In genomic region chr10:77970481-77970880, GRCm38 (mm10) we compare ENCODE assay signal across 8 mouse cellular contexts. TPM values are rescaled to one million over a fixed set of nuclear protein-coding genes. Genes with fewer than 3 reads are reported as not detected.
DNase-seq lines count a peak whose midpoint lies in the region; ATAC-seq lines count a peak whose summit lies in the region.

Trpm2 (minus strand) TSS chr10:77970563.

- no peaks in the 10 kb centered on the region for H3K36me3 ChIP-seq in neural tube, embryonic 11.5 days (ENCODE audit: control insufficient read depth, insufficient read depth, low read length)
- H3K36me3 ChIP-seq in heart, embryonic 14.5 days (ENCODE audit: control insufficient read depth, insufficient read depth, low read length), result no peaks in the 10 kb centered on the region
- no peaks in the 10 kb centered on the region for H3K36me3 ChIP-seq in midbrain, embryonic 10.5 days

- no peak for DNase-seq in neural tube, embryonic 11.5 days (ENCODE audit: low spot score)
- no peak for DNase-seq in neural tube, embryonic 10.5 days (ENCODE audit: extremely low spot score, low spot score)
- no peak for DNase-seq in left cerebral cortex, postnatal 36 days (ENCODE audit: low spot score in 2 of 2)
- DNase-seq in midbrain, embryonic 10.5 days (ENCODE audit: low spot score), result no peak
- no peak for DNase-seq in adrenal gland, postnatal 4 days (ENCODE audit: low spot score in 2 of 2)
- DNase-seq in cerebellum, postnatal 4 days (ENCODE audit: low spot score in 2 of 2), result no peak
- DNase-seq in cerebellum, postnatal 25 days, result no peak

- no peaks in the 10 kb centered on the region for H3K4me1 ChIP-seq in neural tube, embryonic 11.5 days (ENCODE audit: control insufficient read depth, insufficient read depth, low read length)
- peaks cover 0 to 10% of the 10 kb centered on the region in 2 experiments; a peak in 1 of 4 replicates for H3K4me1 ChIP-seq in heart, embryonic 14.5 days (ENCODE audit: control insufficient read depth in 2 of 2, insufficient read depth in 2 of 2, low read length in 2 of 2)
- H3K4me1 ChIP-seq in midbrain, embryonic 10.5 days, result peaks cover 11% of the 10 kb centered on the region

- 91% methylated on average over 6 of the region's 6 CpGs for WGBS in neural tube, embryonic 11.5 days
- 72% methylated on average over 6 of the region's 6 CpGs for WGBS in heart, embryonic 14.5 days
- 93% methylated on average over 6 of the region's 6 CpGs for WGBS in midbrain, embryonic 10.5 days

- H3K4me3 ChIP-seq in neural tube, embryonic 11.5 days (ENCODE audit: low read depth, low read length), result peak within 1 kb of the TSS; percentile 28
- peak within 1 kb of the TSS; percentile 22 to 32; a peak in 3 of 4 replicates for H3K4me3 ChIP-seq in heart, embryonic 14.5 days (ENCODE audit: control insufficient read depth in 1 of 2, insufficient read depth in 1 of 2, low read depth in 1 of 2, low read length in 2 of 2)
- H3K4me3 ChIP-seq in midbrain, embryonic 10.5 days, result peak within 1 kb of the TSS; percentile 50

- H3K27ac ChIP-seq in neural tube, embryonic 11.5 days (ENCODE audit: low read depth, low read length), result no peak within 1 kb of the TSS
- no peak within 1 kb of the TSS for H3K27ac ChIP-seq in heart, embryonic 14.5 days (replicated peaks in 1 of 2; ENCODE audit: control insufficient read depth in 1 of 2, insufficient read depth in 1 of 2, low read depth in 2 of 2, low read length in 2 of 2)
- H3K27ac ChIP-seq in midbrain, embryonic 10.5 days (replicated peaks), result peak within 1 kb of the TSS; percentile 5

- H3K27me3 ChIP-seq in neural tube, embryonic 11.5 days (ENCODE audit: control insufficient read depth, insufficient read depth, low read length), result peaks cover 13% of the 10 kb centered on the region
- peaks cover 39% of the 10 kb centered on the region for H3K27me3 ChIP-seq in heart, embryonic 14.5 days (ENCODE audit: control insufficient read depth, insufficient read depth, low read length)
- H3K27me3 ChIP-seq in midbrain, embryonic 10.5 days (ENCODE audit: low read depth, poor library complexity, severe bottlenecking), result peaks cover 35% of the 10 kb centered on the region

- no peaks in the 10 kb centered on the region for H3K9me3 ChIP-seq in neural tube, embryonic 11.5 days (ENCODE audit: control insufficient read depth, low read length)
- H3K9me3 ChIP-seq in heart, embryonic 14.5 days (ENCODE audit: control insufficient read depth, low read length), result no peaks in the 10 kb centered on the region
- H3K9me3 ChIP-seq in midbrain, embryonic 10.5 days (replicated peaks), result no peaks in the 10 kb centered on the region

- no peak for ATAC-seq in neural tube, embryonic 11.5 days (ENCODE audit: insufficient read depth, low FRiP score, low TSS enrichment)
- ATAC-seq in heart, embryonic 14.5 days (ENCODE audit: insufficient number of reproducible peaks, insufficient read depth, low FRiP score, low read depth), result no peak

- peak within 1 kb of the TSS; percentile 49 for H3K4me2 ChIP-seq in neural tube, embryonic 11.5 days (ENCODE audit: low read depth)
- peak within 1 kb of the TSS; percentile 57 for H3K4me2 ChIP-seq in heart, embryonic 14.5 days (ENCODE audit: low read length)

- H3K9ac ChIP-seq in neural tube, embryonic 11.5 days (ENCODE audit: low read length), result peak within 1 kb of the TSS; percentile 42
- H3K9ac ChIP-seq in heart, embryonic 14.5 days (ENCODE audit: low read length), result peak within 1 kb of the TSS; percentile 30; the same call in 1 of the 2 replicates

- intact Hi-C loops in left cerebral cortex, postnatal 36 days (cut with DNase I), result no loop called here

RNA-seq across cellular contexts. Expression of gene Trpm2, which starts in this region (rescaled TPM):
- 0.58 and 1.4 TPM in 2 replicates for polyA plus RNA-seq in neural tube, embryonic 11.5 days (2014; fragmentation: Nextera tagmentation; extraction: Ambion mirVana)
- polyA plus RNA-seq in heart, embryonic 14.5 days (2014; fragmentation: Nextera tagmentation; extraction: Ambion mirVana), result 0.07 and 0.51 TPM in 2 replicates
- 10 to 100 TPM; 40.4 to 44.2 TPM for total RNA-seq in left cerebral cortex, postnatal 36 days (2021)
- polyA plus RNA-seq in midbrain, embryonic 10.5 days (2016; fragmentation: Nextera tagmentation; extraction: Ambion mirVana), result 0.84 and 0.88 TPM in 2 replicates
- 1 to 10 TPM; 4.1 to 4.3 TPM for total RNA-seq in adrenal gland, postnatal 4 days (2021)

Comparison
In these comparisons a context has a peak if more than half of its experiments do, and no peak if none do; other contexts are left out.
1. RNA of gene Trpm2 (total RNA-seq): 40.4 to 44.2 TPM in left cerebral cortex, postnatal 36 days; 4.1 to 4.3 TPM in adrenal gland, postnatal 4 days; every median in the first group is over 4 times any median in the second.
2. Peak in every context shown above with its lines, with median percentiles within 50 percentile points of each other: H3K4me3 ChIP-seq.